Mouse (Mus musculus) limb, embryonic 14.5 days (tissue): Measurements from ENCODE around the gene Pik3r2. TPM values are rescaled to one million over a fixed set of nuclear protein-coding genes. Genes with fewer than 3 reads are reported as not detected.

ENCODE experiments used
- ATAC-seq: fragments of 200-750 bp; cut with Nextera tagmentation; 2 replicates; pipeline ENCODE4 v1.8.0; 2017; ENCODE audit warnings: low read depth, moderate number of reproducible peaks, moderate TSS enrichment; ENCODE audit not compliant: low FRiP score
- DNase-seq: peaks from one replicate; pipeline ENCODE4 v3.0.0-alpha.2; 2015; ENCODE audit warnings: low spot score
- H3K27ac ChIP-seq: fragments of 300-500 bp; sonication (generic); replicated peaks from 2 replicates; pipeline ENCODE4 v1.5.1; 2014; ENCODE audit warnings: low read depth, mild to moderate bottlenecking, low read length, moderate library complexity, mixed read lengths
- H3K27me3 ChIP-seq: fragments of 300-500 bp; sonication (generic); 2 replicates; pipeline ENCODE4 v1.6.1; 2014; ENCODE audit warnings: low read length, mixed read lengths; ENCODE audit not compliant: control insufficient read depth, insufficient read depth
- H3K36me3 ChIP-seq: fragments of 300-500 bp; sonication (generic); 2 replicates; pipeline ENCODE4 v1.6.1; 2014; ENCODE audit warnings: mild to moderate bottlenecking, low read length, moderate library complexity, mixed read lengths; ENCODE audit not compliant: control insufficient read depth, insufficient read depth
- H3K4me1 ChIP-seq: fragments of 300-500 bp; sonication (generic); 2 replicates; pipeline ENCODE4 v1.6.1; 2014; ENCODE audit warnings: antibody characterized with exemption, low read length, mixed read lengths; ENCODE audit not compliant: control insufficient read depth, insufficient read depth
- H3K4me2 ChIP-seq: fragments of 300-500 bp; sonication (generic); replicated peaks from 2 replicates; pipeline ENCODE4 v1.6.1; 2014; ENCODE audit warnings: low read depth, mild to moderate bottlenecking, low read length, moderate library complexity; ENCODE audit not compliant: severe bottlenecking
- H3K4me3 ChIP-seq: fragments of 300-500 bp; sonication (generic); replicated peaks from 2 replicates; pipeline ENCODE4 v1.5.1; 2014; ENCODE audit warnings: low read length
- H3K9ac ChIP-seq: fragments of 300-500 bp; sonication (generic); 2 replicates; pipeline ENCODE4 v1.6.1; 2014; ENCODE audit warnings: mild to moderate bottlenecking, low read depth, low read length, moderate library complexity; ENCODE audit not compliant: severe bottlenecking
- H3K9me3 ChIP-seq: fragments of 300-500 bp; sonication (generic); 2 replicates; pipeline ENCODE4 v1.6.1; 2016; ENCODE audit warnings: low read length; ENCODE audit not compliant: control insufficient read depth
- POLR2A ChIP-seq: fragments of 200-500 bp; IDR thresholded peaks from 2 replicates; pipeline ENCODE4 v1.8.0; 2012; ENCODE audit warnings: inconsistent platforms, mild to moderate bottlenecking, moderate library complexity, borderline replicate concordance; ENCODE audit not compliant: insufficient read depth, insufficient read length; ENCODE audit errors: extremely low read depth
- WGBS: fragments of 180-500 bp; shearing (Covaris S2); extraction: QIAGEN DNeasy Blood & Tissue Kit; methylation state at CpG from one replicate; pipeline ENCODE4 v1.1.7; 2014; 5-methylcytosine and 5-hydroxymethylcytosine counted together
- polyA plus RNA-seq, 2 experiments: library from polyadenylated mRNA; depleted of rRNA in 1 of 2; stranded (reverse) in 1 of 2; unstranded in 1 of 2; fragments of >200 nt; fragmentation: Nextera tagmentation in 1 of 2; extraction: Ambion mirVana in 1 of 2; gene quantifications; 2 replicates each; pipeline versions ENCODE4 v1.2.1 to v1.2.3; 2012 to 2014

Pik3r2 gene
- polyA plus RNA-seq, 2 experiments, result 73.5 to 111 TPM

- Histone ChIP-seq H3K9ac (no peak overlapping the region), H3K27me3 (peaks cover 39% of the 10 kb centered on the region), H3K4me1 (peaks cover 12% of the 10 kb centered on the region), H3K27ac (no peak overlapping the region), H3K36me3 (no peaks in the 10 kb centered on the region), H3K4me2 (no peak overlapping the region), H3K9me3 (no peaks in the 10 kb centered on the region), H3K4me3 (no peak overlapping the region)
- ATAC-seq (no peak), DNase-seq (no peak)
- no peak for TF ChIP-seq POLR2A
- 50% methylated on average over 10 of the region's 10 CpGs for whole genome bisulfite sequencing
Measured at GRCm38 (mm10) chr8:70800648-70801047, 24.1 kb upstream of the Pik3r2 start.

DNA sequence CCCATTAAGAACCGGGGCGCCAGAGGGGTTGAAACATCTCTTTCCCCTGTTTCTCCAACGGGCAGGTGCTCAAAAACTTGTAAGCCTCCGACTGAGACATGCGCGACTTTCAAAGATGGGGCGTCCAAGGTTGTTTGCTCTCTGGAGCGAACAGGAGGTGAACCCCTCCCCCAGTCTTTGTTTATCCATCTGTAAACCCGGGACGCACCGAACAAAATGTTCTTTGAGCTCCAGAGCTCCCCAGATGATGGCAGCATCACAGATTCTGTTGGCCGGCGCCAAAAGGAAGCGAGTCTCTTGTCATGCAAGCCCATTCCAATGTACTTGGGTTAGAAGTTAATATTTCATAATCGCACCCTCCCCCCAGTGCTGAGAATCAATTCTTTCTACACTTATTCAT, 21.8 kb upstream of the Pik3r2 start:
- Histone ChIP-seq H3K27me3 (peaks cover 24% of the 10 kb centered on the region), H3K4me3 (peak overlapping the region; percentile 54; the same call in 1 of the 2 replicates), H3K4me2 (peak overlapping the region; percentile 93), H3K4me1 (peaks cover 3% of the 10 kb centered on the region; the same call in 1 of the 2 replicates), H3K36me3 (no peaks in the 10 kb centered on the region), H3K27ac (no peak overlapping the region), H3K9me3 (no peaks in the 10 kb centered on the region), H3K9ac (0 out of 2 replicates have a peak overlapping the region, but pooled peaks have one; percentile 45)
- no peak for ATAC-seq
- DNase-seq, result no peak
- no peak for TF ChIP-seq POLR2A
- WGBS, result 16% methylated on average over 15 of the region's 15 CpGs

GRCm38 (mm10) chr8:70797081-70798070, 20.9 kb upstream of the Pik3r2 start:
- peak; percentile 89 for ATAC-seq
- Histone ChIP-seq H3K4me3 (peak overlapping the region; percentile 54), H3K4me1 (peaks cover 10% of the 10 kb centered on the region), H3K36me3 (no peaks in the 10 kb centered on the region), H3K9me3 (no peaks in the 10 kb centered on the region), H3K27ac (no peak overlapping the region), H3K9ac (peak overlapping the region; percentile 45), H3K4me2 (peak overlapping the region; percentile 93), H3K27me3 (peaks cover 21% of the 10 kb centered on the region)
- DNase-seq, result peak; percentile 96
- 1% methylated on average over 54 of the region's 57 CpGs for WGBS
- no peak for TF ChIP-seq POLR2A

GRCm38 (mm10) chr8:70796403-70797080, 20.0 kb upstream of the Pik3r2 start:
- Histone ChIP-seq H3K9ac (peak overlapping the region; percentile 61), H3K27ac (no peak overlapping the region), H3K4me3 (peak overlapping the region; percentile 54), H3K4me1 (peaks cover 13% of the 10 kb centered on the region), H3K27me3 (peaks cover 21% of the 10 kb centered on the region), H3K36me3 (no peaks in the 10 kb centered on the region), H3K9me3 (no peaks in the 10 kb centered on the region), H3K4me2 (peak overlapping the region; percentile 93)
- TF ChIP-seq POLR2A, result no peak
- ATAC-seq (no peak), DNase-seq (no peak)
- 3% methylated on average over 49 of the region's 54 CpGs for WGBS

DNA sequence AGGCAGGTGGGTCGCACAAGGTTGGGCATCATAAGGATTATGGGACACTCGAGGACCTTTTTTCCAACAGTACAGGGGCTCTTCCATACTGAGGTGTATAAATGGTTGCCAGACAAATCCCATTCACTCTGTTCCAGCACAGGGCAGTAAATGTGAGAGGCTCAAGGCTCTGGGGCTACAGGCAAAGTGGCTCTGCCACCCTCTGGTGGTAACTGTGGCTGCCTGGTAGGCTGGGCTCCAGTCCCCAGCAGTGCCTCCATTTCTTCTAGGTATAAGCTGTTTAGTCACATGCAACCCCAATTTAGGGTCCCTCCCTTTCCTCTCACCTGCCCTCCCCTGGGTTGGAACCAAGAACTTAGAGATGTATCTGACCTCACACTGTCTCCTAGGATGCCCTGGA, 18.9 kb upstream of the Pik3r2 start:
- TF ChIP-seq POLR2A, result no peak
- Histone ChIP-seq H3K27ac (no peak overlapping the region), H3K4me2 (no peak overlapping the region), H3K9me3 (no peaks in the 10 kb centered on the region), H3K4me3 (no peak overlapping the region), H3K36me3 (no peaks in the 10 kb centered on the region), H3K9ac (no peak overlapping the region), H3K4me1 (peaks cover 25% of the 10 kb centered on the region), H3K27me3 (peaks cover 21% of the 10 kb centered on the region)
- DNase-seq (no peak), ATAC-seq (no peak)
- 85% methylated on average over 2 of the region's 2 CpGs for WGBS
